Mouse (Mus musculus) forebrain, embryonic 10.5 days (tissue): ENCODE results near the gene Psmb7. TPM values are rescaled to one million over a fixed set of nuclear protein-coding genes. Genes with fewer than 3 reads are reported as not detected.

Experiments
- DNase-seq: peaks from one replicate; pipeline ENCODE4 v3.0.0-alpha.2; 2017; ENCODE audit warnings: low spot score; ENCODE audit errors: extremely low spot score
- H3K27ac ChIP-seq: fragments of 300-500 bp; sonication (generic); 2 replicates; pipeline ENCODE4 v1.5.1; 2016; ENCODE audit warnings: mild to moderate bottlenecking
- H3K27me3 ChIP-seq: fragments of 300-500 bp; sonication (generic); 2 replicates; pipeline ENCODE4 v1.6.1; 2016; ENCODE audit warnings: mild to moderate bottlenecking; ENCODE audit not compliant: poor library complexity, severe bottlenecking
- H3K36me3 ChIP-seq: fragments of 300-500 bp; sonication (generic); replicated peaks from 2 replicates; pipeline ENCODE4 v1.6.1; 2016; ENCODE audit warnings: mild to moderate bottlenecking, moderate library complexity
- H3K4me1 ChIP-seq: fragments of 300-500 bp; sonication (generic); 2 replicates; pipeline ENCODE4 v1.6.1; 2016
- H3K4me3 ChIP-seq: fragments of 300-500 bp; sonication (generic); 2 replicates; pipeline ENCODE4 v1.5.1; 2016; ENCODE audit warnings: mild to moderate bottlenecking, moderate library complexity
- H3K9me3 ChIP-seq: fragments of 300-500 bp; sonication (generic); 2 replicates; pipeline ENCODE4 v1.6.1; 2016; ENCODE audit warnings: mild to moderate bottlenecking, moderate library complexity
- WGBS: fragments of 180-500 bp; shearing (Covaris S2); methylation state at CpG from one replicate; pipeline ENCODE4 v1.1.7; 2016; 5-methylcytosine and 5-hydroxymethylcytosine counted together
- polyA plus RNA-seq: library from polyadenylated mRNA; unstranded; fragments of >200 nt; fragmentation: Nextera tagmentation; extraction: Ambion mirVana; gene quantifications from 2 replicates; pipeline ENCODE4 v1.2.1, GENCODE M21; 2016

The Psmb7 gene
- polyA plus RNA-seq, 1 experiment from 2014 or later = 335 TPM

GRCm38 (mm10) chr2:38658338-38658836 is 14.5 kb upstream of the Psmb7 start:
- Histone ChIP-seq H3K4me3 (peak overlapping the region; percentile 51), H3K27me3 (peaks cover 16% of the 10 kb centered on the region; the same call in 1 of the 2 replicates), H3K4me1 (peaks cover 8% of the 10 kb centered on the region), H3K36me3 (no peaks in the 10 kb centered on the region), H3K27ac (peak overlapping the region; percentile 77), H3K9me3 (no peaks in the 10 kb centered on the region)
- under 1% methylated on average over 25 of the region's 25 CpGs for WGBS
- DNase-seq = peak; percentile 83

DNA sequence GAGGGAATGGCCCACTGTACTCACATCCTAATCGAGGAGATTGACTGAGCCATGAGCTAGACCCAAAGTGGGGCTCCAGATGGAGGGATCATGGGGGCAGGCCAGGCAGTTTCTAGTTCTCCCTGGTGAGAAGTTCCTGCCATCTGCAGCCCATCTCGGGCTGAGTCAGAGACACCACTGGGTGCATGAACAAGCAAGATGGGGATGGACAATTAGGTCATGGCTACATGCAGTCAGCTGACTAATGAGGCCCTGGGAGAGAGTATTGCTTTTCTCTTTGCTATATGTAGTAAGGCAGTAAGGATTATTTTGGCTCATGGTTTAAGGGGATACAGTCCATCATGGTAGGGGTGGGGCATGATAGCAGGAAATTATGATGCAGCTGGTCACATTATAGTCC is 9.8 kb upstream of the Psmb7 start:
- peaks cover 16% of the 10 kb centered on the region; the same call in 1 of the 2 replicates for H3K27me3 ChIP-seq
- 88% methylated on average over 2 of the region's 2 CpGs for WGBS
- DNase-seq = no peak
- H3K4me3 ChIP-seq = no peak overlapping the region
- H3K36me3 ChIP-seq = no peaks in the 10 kb centered on the region
- H3K9me3 ChIP-seq = no peaks in the 10 kb centered on the region
- H3K4me1 ChIP-seq = peaks cover 8% of the 10 kb centered on the region
- no peak overlapping the region for H3K27ac ChIP-seq

DNA sequence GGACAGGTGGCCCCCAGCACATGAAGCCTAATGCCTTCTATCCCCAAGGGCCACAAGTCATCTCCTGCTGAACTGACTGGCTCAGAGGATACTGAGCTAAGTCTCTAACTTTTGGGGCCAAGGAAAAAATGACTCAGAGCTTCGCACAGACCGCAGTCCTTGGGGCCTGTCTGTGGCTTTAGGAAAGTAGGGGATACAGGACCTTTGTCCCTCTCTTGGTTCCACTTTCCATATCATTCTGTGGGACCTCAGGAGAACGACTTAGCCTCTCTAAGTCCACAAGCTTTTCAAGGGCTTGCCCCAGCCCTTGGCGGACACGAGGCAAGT is 9.4 kb upstream of the Psmb7 start:
- no peak for DNase-seq
- WGBS = 92% methylated on average over 5 of the region's 5 CpGs
- H3K36me3 ChIP-seq = no peaks in the 10 kb centered on the region

DNA sequence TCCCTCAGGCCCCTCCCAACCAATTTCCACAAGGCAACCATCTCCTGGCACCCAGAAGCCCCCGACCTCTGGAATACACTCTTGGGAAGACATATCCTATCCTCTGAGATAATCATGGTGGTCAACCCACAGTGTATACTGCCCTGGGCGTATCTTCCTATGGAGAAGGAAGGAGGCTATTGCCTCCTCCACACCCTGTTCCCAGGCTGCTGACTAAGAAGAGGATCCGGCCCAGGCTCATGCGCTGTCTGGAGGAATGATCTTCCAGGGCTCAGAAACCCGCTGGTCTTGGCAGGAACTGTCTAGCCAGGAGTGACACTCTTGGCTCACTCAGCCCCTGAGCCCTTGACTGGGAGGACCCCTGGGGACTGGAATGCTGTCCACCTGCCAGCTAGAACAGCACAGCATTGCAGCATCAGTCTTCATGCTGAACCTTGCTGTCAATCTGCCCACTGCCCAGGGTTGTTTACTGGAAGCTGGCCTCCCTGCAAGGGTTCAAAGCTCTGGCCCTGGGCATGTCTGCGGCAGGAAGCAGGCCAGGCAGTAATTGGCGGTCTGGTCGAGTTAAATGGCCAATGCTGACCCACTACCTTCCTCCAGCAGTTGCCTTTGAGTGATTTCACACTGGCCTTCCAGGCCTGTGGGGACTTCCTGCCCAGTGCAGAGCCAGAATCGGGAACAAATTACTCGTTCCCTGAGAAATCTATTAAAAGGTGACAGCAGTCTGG is 8.8 kb upstream of the Psmb7 start:
- Histone ChIP-seq H3K9me3 (no peaks in the 10 kb centered on the region), H3K4me1 (peaks cover under 1% of the 10 kb centered on the region), H3K27me3 (peaks cover 14% of the 10 kb centered on the region; the same call in 1 of the 2 replicates), H3K36me3 (no peaks in the 10 kb centered on the region), H3K4me3 (no peak overlapping the region), H3K27ac (no peak overlapping the region)
- 79% methylated on average over 10 of the region's 10 CpGs for WGBS
- no peak for DNase-seq

More for the DNA sequence above, 9.4 kb upstream of the Psmb7 start:
- H3K27me3 ChIP-seq = peaks cover 16% of the 10 kb centered on the region; the same call in 1 of the 2 replicates
- no peak overlapping the region for H3K27ac ChIP-seq
- peaks cover 5% of the 10 kb centered on the region for H3K4me1 ChIP-seq
- H3K4me3 ChIP-seq = no peak overlapping the region
- H3K9me3 ChIP-seq = no peaks in the 10 kb centered on the region

GRCm38 (mm10) chr2:38652098-38652497 is 8.2 kb upstream of the Psmb7 start:
- DNase-seq = no peak

GRCm38 (mm10) chr2:38650340-38650739 is 6.5 kb upstream of the Psmb7 start:
- Histone ChIP-seq H3K4me3 (no peak overlapping the region), H3K4me1 (peaks cover 5% of the 10 kb centered on the region; the same call in 1 of the 2 replicates), H3K9me3 (no peaks in the 10 kb centered on the region), H3K27ac (no peak overlapping the region), H3K36me3 (no peaks in the 10 kb centered on the region), H3K27me3 (no peaks in the 10 kb centered on the region)
- 95% methylated on average over 1 of the region's 1 CpGs for WGBS
- no peak for DNase-seq

More at GRCm38 (mm10) chr2:38652098-38652497, 8.2 kb upstream of the Psmb7 start:
- H3K27me3 ChIP-seq = peaks cover 8% of the 10 kb centered on the region; the same call in 1 of the 2 replicates
- H3K4me3 ChIP-seq = no peak overlapping the region
- H3K9me3 ChIP-seq = no peaks in the 10 kb centered on the region
- H3K27ac ChIP-seq = no peak overlapping the region
- whole genome bisulfite sequencing = 88% methylated on average over 7 of the region's 7 CpGs
- peaks cover 4% of the 10 kb centered on the region; the same call in 1 of the 2 replicates for H3K4me1 ChIP-seq
- H3K36me3 ChIP-seq = no peaks in the 10 kb centered on the region

- Histone ChIP-seq H3K36me3 (no peaks in the 10 kb centered on the region), H3K4me3 (no peak overlapping the region), H3K27ac (no peak overlapping the region), H3K4me1 (peaks cover 18% of the 10 kb centered on the region), H3K9me3 (no peaks in the 10 kb centered on the region), H3K27me3 (no peaks in the 10 kb centered on the region)
- DNase-seq = no peak
- 91% methylated on average over 7 of the region's 7 CpGs for WGBS
These were observed 3.8 kb upstream of the Psmb7 start for GRCm38 (mm10) chr2:38647661-38648060.

GRCm38 (mm10) chr2:38647201-38647606 is 3.3 kb upstream of the Psmb7 start:
- H3K4me3 ChIP-seq = no peak overlapping the region
- peaks cover 2% of the 10 kb centered on the region; the same call in 1 of the 2 replicates for H3K36me3 ChIP-seq
- no peak for DNase-seq
- H3K9me3 ChIP-seq = no peaks in the 10 kb centered on the region
- H3K27me3 ChIP-seq = no peaks in the 10 kb centered on the region
- H3K4me1 ChIP-seq = peaks cover 23% of the 10 kb centered on the region
- H3K27ac ChIP-seq = no peak overlapping the region
- 75% methylated on average over 8 of the region's 8 CpGs for WGBS

DNA sequence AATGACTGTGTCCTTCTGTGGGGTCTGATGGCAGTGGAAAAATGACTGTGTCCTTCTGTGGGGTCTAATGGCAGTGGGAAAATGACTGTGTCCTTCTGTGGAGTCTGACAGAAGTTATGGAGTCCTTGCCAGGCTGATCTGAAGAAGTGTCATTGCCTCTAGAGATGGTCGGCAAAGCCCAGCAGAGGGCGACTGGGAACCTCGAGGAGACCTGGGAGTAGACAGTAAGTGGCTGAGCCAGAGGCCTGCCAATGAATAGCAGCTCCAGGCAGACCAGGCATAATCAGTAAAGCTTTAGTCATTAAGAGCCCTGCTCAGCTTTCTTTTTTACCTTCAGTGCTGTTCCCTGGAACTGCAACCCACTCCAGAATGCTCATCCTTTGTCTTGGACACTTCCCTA is 2.0 kb upstream of the Psmb7 start:
- 1% methylated on average over 3 of the region's 3 CpGs for WGBS
- no peak overlapping the region for H3K27ac ChIP-seq
- DNase-seq = peak; percentile 68
- no peaks in the 10 kb centered on the region for H3K9me3 ChIP-seq
- no peaks in the 10 kb centered on the region for H3K27me3 ChIP-seq
- no peak overlapping the region for H3K4me3 ChIP-seq
- peaks cover 14% of the 10 kb centered on the region for H3K36me3 ChIP-seq
- H3K4me1 ChIP-seq = peaks cover 27% of the 10 kb centered on the region

DNA sequence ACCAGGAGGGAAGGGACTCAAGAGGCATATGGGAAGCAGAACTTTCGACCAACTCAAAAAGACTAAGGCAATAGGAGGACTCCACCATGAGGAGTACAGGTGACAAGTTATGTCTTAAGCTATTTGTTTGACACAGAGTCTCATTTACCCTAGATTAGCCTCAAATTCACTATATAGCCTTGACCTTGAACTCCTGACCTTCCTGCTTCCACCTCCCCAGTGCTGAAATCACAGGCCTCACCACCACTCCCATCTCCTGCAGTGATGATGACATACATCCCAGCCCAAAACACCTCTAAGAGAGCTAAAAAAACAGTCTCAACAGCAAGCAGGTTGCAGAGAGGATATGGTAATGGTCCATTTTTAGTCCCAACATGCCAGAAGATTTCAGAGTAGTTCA is 2.1 kb downstream of the Psmb7 start:
- Histone ChIP-seq H3K27ac (no peak overlapping the region), H3K9me3 (no peaks in the 10 kb centered on the region), H3K36me3 (peaks cover 53% of the 10 kb centered on the region), H3K27me3 (no peaks in the 10 kb centered on the region), H3K4me3 (no peak overlapping the region), H3K4me1 (peaks cover 22% of the 10 kb centered on the region)
- WGBS = 98% methylated on average over 1 of the region's 1 CpGs
- DNase-seq = no peak

DNA sequence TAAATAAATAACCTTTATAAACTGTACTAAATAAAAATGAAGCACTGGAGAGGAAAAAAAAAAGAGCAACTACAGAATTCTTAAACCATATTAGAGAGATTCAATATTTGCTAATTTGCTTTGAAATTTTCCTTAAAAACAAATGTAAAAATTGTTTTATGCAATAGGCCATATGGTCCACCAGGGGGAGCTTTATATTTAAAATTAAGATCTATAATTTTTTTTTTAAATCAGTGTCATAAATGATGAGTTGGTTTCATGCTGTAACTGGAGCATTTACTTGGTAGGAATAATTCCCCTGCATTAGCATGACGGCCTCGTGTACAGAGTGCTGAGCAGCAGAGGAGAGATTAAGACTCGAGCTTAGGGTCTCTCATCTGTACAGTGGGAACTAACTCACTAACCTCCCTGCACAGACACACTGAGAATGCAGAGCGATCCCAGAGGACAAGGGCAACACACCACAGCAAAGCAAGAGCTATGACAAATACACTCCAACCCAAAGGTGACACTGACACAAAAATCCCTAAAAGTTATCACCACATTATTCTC is 6.1 kb downstream of the Psmb7 start:
- peaks cover 93% of the 10 kb centered on the region for H3K36me3 ChIP-seq
- H3K4me3 ChIP-seq = no peak overlapping the region
- peaks cover 10% of the 10 kb centered on the region for H3K4me1 ChIP-seq
- WGBS = 91% methylated on average over 4 of the region's 4 CpGs
- no peak overlapping the region for H3K27ac ChIP-seq
- no peaks in the 10 kb centered on the region for H3K27me3 ChIP-seq
- DNase-seq = no peak
- H3K9me3 ChIP-seq = no peaks in the 10 kb centered on the region

DNA sequence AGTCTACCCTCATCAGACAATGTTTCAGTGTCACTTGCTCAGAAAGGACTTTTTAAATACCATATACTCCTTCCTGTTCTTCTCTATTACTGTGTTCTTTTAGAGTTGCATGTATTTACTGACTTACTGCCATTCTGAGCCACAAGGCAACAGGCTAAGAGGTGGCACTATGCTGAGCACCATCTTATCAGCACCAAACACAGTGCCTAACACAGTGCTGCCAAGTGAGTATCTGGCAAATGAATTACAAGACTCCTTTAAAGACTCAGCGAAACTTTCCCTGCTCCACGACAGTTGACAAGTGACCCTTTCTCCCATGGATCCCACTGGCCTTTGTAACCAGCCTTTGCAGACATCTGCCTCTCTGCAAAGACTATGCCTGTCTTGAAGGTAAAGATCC is 13.3 kb downstream of the Psmb7 start:
- no peaks in the 10 kb centered on the region for H3K4me1 ChIP-seq
- H3K9me3 ChIP-seq = no peaks in the 10 kb centered on the region
- peaks cover 100% of the 10 kb centered on the region for H3K36me3 ChIP-seq

DNA sequence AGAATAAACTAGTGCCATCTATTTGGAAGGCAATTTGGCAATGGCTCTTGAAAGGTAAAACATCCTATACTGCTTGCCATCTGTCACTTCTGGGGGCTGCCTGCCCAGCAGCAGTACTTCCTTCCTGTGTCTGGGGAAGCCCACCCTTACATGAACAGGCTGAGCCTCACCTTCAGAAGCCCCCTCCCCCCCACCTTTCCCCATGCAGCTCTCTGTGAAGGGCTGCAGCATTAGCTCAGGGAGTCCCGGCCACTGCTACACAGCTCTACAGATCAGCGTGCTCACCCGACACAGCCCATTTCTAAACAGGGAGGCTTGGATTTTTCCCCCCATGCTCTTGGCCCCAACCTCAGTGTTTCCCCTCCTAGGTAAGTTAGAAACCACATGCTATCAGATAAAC is 14.4 kb downstream of the Psmb7 start:
- Histone ChIP-seq H3K4me3 (no peak overlapping the region), H3K36me3 (peaks cover 100% of the 10 kb centered on the region), H3K27me3 (no peaks in the 10 kb centered on the region), H3K4me1 (no peaks in the 10 kb centered on the region), H3K27ac (no peak overlapping the region), H3K9me3 (no peaks in the 10 kb centered on the region)
- DNase-seq = no peak
- WGBS = 93% methylated on average over 3 of the region's 3 CpGs

More for the DNA sequence above, 13.3 kb downstream of the Psmb7 start:
- no peak overlapping the region for H3K4me3 ChIP-seq
- DNase-seq = no peak
- H3K27ac ChIP-seq = no peak overlapping the region
- H3K27me3 ChIP-seq = no peaks in the 10 kb centered on the region
- WGBS = 97% methylated on average over 2 of the region's 2 CpGs
